Mouse (Mus musculus): ENCODE measurements around the gene Fcer1g. TPM values are rescaled to one million over a fixed set of nuclear protein-coding genes. Genes with fewer than 3 reads are reported as not detected.

Gene Fcer1g
- polyA plus RNA-seq, 1 experiment: 46.8 TPM

- H3K4me1 ChIP-seq (ENCODE audit: control insufficient read depth, insufficient read depth, low read length): no peaks in the 10 kb centered on the region; the same call in 1 of the 2 replicates
- H3K27me3 ChIP-seq (replicated peaks; ENCODE audit: control insufficient read depth, insufficient read depth, low read length): no peaks in the 10 kb centered on the region
- peak overlapping the region; percentile 52; the same call in 1 of the 2 replicates for H3K27ac ChIP-seq (ENCODE audit: insufficient read depth, low read depth, low read length)
- no peaks in the 10 kb centered on the region for H3K36me3 ChIP-seq (ENCODE audit: control insufficient read depth, insufficient read depth, low read length)
- 82% methylated on average over 3 of the region's 3 CpGs for WGBS
- peak; percentile 34 for TF ChIP-seq CTCF (conservative IDR thresholded peaks at IDR 0.05; ENCODE audit: insufficient read depth, insufficient read length, low read depth, low read length)
- no peak for TF ChIP-seq POLR2A (IDR thresholded peaks at IDR 0.05; ENCODE audit: low read depth, low read length)
- no peak overlapping the region for H3K4me3 ChIP-seq (ENCODE audit: insufficient read depth, low read depth, low read length)
- no peak for DNase-seq
Observed at GRCm38 (mm10) chr1:171263666-171264461, 29.7 kb upstream of the Fcer1g start.

- no peaks in the 10 kb centered on the region; the same call in 1 of the 2 replicates for H3K4me1 ChIP-seq (ENCODE audit: control insufficient read depth, insufficient read depth, low read length)
- H3K36me3 ChIP-seq (ENCODE audit: control insufficient read depth, insufficient read depth, low read length): no peaks in the 10 kb centered on the region
- DNase-seq: peak; percentile 73
- H3K27ac ChIP-seq (ENCODE audit: insufficient read depth, low read depth, low read length): peak overlapping the region; percentile 8; the same call in 1 of the 2 replicates
- TF ChIP-seq CTCF (conservative IDR thresholded peaks at IDR 0.05; ENCODE audit: insufficient read depth, insufficient read length, low read depth, low read length) (no peak), POLR2A (IDR thresholded peaks at IDR 0.05; ENCODE audit: low read depth, low read length) (no peak)
- 0% methylated on average over 2 of the region's 2 CpGs for WGBS
- no peak overlapping the region for H3K4me3 ChIP-seq (ENCODE audit: insufficient read depth, low read depth, low read length)
- H3K27me3 ChIP-seq (replicated peaks; ENCODE audit: control insufficient read depth, insufficient read depth, low read length): no peaks in the 10 kb centered on the region
Observed at GRCm38 (mm10) chr1:171263185-171263611, 29.0 kb upstream of the Fcer1g start.

GRCm38 (mm10) chr1:171262594-171263130, 28.5 kb upstream of the Fcer1g start:
- 5% methylated on average over 8 of the region's 8 CpGs for WGBS
- Histone ChIP-seq H3K36me3 (ENCODE audit: control insufficient read depth, insufficient read depth, low read length) (no peaks in the 10 kb centered on the region), H3K4me3 (ENCODE audit: insufficient read depth, low read depth, low read length) (no peak overlapping the region), H3K4me1 (ENCODE audit: control insufficient read depth, insufficient read depth, low read length) (no peaks in the 10 kb centered on the region; the same call in 1 of the 2 replicates), H3K27ac (ENCODE audit: insufficient read depth, low read depth, low read length) (peak overlapping the region; percentile 85), H3K27me3 (replicated peaks; ENCODE audit: control insufficient read depth, insufficient read depth, low read length) (no peaks in the 10 kb centered on the region)
- peak; percentile 86 for DNase-seq
- TF ChIP-seq POLR2A (IDR thresholded peaks at IDR 0.05; ENCODE audit: low read depth, low read length) (no peak), CTCF (conservative IDR thresholded peaks at IDR 0.05; ENCODE audit: insufficient read depth, insufficient read length, low read depth, low read length) (no peak)

- Histone ChIP-seq H3K36me3 (ENCODE audit: control insufficient read depth, insufficient read depth, low read length) (no peaks in the 10 kb centered on the region), H3K27ac (ENCODE audit: insufficient read depth, low read depth, low read length) (no peak overlapping the region), H3K27me3 (replicated peaks; ENCODE audit: control insufficient read depth, insufficient read depth, low read length) (no peaks in the 10 kb centered on the region), H3K4me1 (ENCODE audit: control insufficient read depth, insufficient read depth, low read length) (no peaks in the 10 kb centered on the region; the same call in 1 of the 2 replicates), H3K4me3 (ENCODE audit: insufficient read depth, low read depth, low read length) (no peak overlapping the region)
- whole genome bisulfite sequencing: 60% methylated on average over 3 of the region's 3 CpGs
- TF ChIP-seq CTCF (conservative IDR thresholded peaks at IDR 0.05; ENCODE audit: insufficient read depth, insufficient read length, low read depth, low read length) (no peak), POLR2A (IDR thresholded peaks at IDR 0.05; ENCODE audit: low read depth, low read length) (no peak)
- DNase-seq: peak; percentile 40
Observed at GRCm38 (mm10) chr1:171260316-171260715, 26.2 kb upstream of the Fcer1g start.

- no peak overlapping the region for H3K27ac ChIP-seq (ENCODE audit: insufficient read depth, low read depth, low read length)
- TF ChIP-seq POLR2A (IDR thresholded peaks at IDR 0.05; ENCODE audit: low read depth, low read length): no peak
- no peak for TF ChIP-seq CTCF (conservative IDR thresholded peaks at IDR 0.05; ENCODE audit: insufficient read depth, insufficient read length, low read depth, low read length)
- H3K27me3 ChIP-seq (replicated peaks; ENCODE audit: control insufficient read depth, insufficient read depth, low read length): no peaks in the 10 kb centered on the region
- H3K36me3 ChIP-seq (ENCODE audit: control insufficient read depth, insufficient read depth, low read length): no peaks in the 10 kb centered on the region
- H3K4me1 ChIP-seq (ENCODE audit: control insufficient read depth, insufficient read depth, low read length): no peaks in the 10 kb centered on the region; the same call in 1 of the 2 replicates
- 88% methylated on average over 17 of the region's 17 CpGs for WGBS
- no peak for DNase-seq
- H3K4me3 ChIP-seq (ENCODE audit: insufficient read depth, low read depth, low read length): no peak overlapping the region
Observed at GRCm38 (mm10) chr1:171258921-171259320, 24.8 kb upstream of the Fcer1g start.

- no peak overlapping the region for H3K27ac ChIP-seq (ENCODE audit: insufficient read depth, low read depth, low read length)
- no peak overlapping the region for H3K4me3 ChIP-seq (ENCODE audit: insufficient read depth, low read depth, low read length)
- H3K27me3 ChIP-seq (replicated peaks; ENCODE audit: control insufficient read depth, insufficient read depth, low read length): no peaks in the 10 kb centered on the region
- no peaks in the 10 kb centered on the region; the same call in 1 of the 2 replicates for H3K4me1 ChIP-seq (ENCODE audit: control insufficient read depth, insufficient read depth, low read length)
- no peaks in the 10 kb centered on the region for H3K36me3 ChIP-seq (ENCODE audit: control insufficient read depth, insufficient read depth, low read length)
- no peak for DNase-seq
- whole genome bisulfite sequencing: 83% methylated on average over 9 of the region's 9 CpGs
- TF ChIP-seq CTCF (conservative IDR thresholded peaks at IDR 0.05; ENCODE audit: insufficient read depth, insufficient read length, low read depth, low read length) (no peak), POLR2A (IDR thresholded peaks at IDR 0.05; ENCODE audit: low read depth, low read length) (no peak)
Observed at GRCm38 (mm10) chr1:171257781-171258180, 23.6 kb upstream of the Fcer1g start.

GRCm38 (mm10) chr1:171256937-171257548, 22.9 kb upstream of the Fcer1g start:
- no peak overlapping the region for H3K27ac ChIP-seq (ENCODE audit: insufficient read depth, low read depth, low read length)
- TF ChIP-seq CTCF (conservative IDR thresholded peaks at IDR 0.05; ENCODE audit: insufficient read depth, insufficient read length, low read depth, low read length) (peak; percentile 70), POLR2A (IDR thresholded peaks at IDR 0.05; ENCODE audit: low read depth, low read length) (no peak)
- H3K4me3 ChIP-seq (ENCODE audit: insufficient read depth, low read depth, low read length): no peak overlapping the region
- no peaks in the 10 kb centered on the region for H3K4me1 ChIP-seq (ENCODE audit: control insufficient read depth, insufficient read depth, low read length)
- H3K27me3 ChIP-seq (replicated peaks; ENCODE audit: control insufficient read depth, insufficient read depth, low read length): no peaks in the 10 kb centered on the region
- WGBS: 61% methylated on average over 15 of the region's 15 CpGs
- peak; percentile 74 for DNase-seq
- H3K36me3 ChIP-seq (ENCODE audit: control insufficient read depth, insufficient read depth, low read length): no peaks in the 10 kb centered on the region

Measured in kidney, adult 2 months (tissue).